Mouse (Mus musculus): ENCODE measurements around the gene Pbrm1. TPM values are rescaled to one million over a fixed set of nuclear protein-coding genes. Genes with fewer than 3 reads are reported as not detected.

Gene Pbrm1
- total RNA-seq (2021) = 49.9 and 66.0 TPM in 2 replicates
- long read RNA-seq, partial matches to known transcripts = 6 of 12 reads
- long read RNA-seq, other reads (novel, unspliced or antisense) = 6 of 12 reads

GRCm38 (mm10) chr14:31018860-31019291 lies at the start of gene Pbrm1, which contains the start of gene Gnl3:
TSS of gene Pbrm1 (plus strand) at chr14:31019138.
TSS of gene Gnl3 (minus strand) at chr14:31019152.
- peak; percentile 98 for DNase-seq

- peak; percentile 16 for DNase-seq
Measured at GRCm38 (mm10) chr14:30974204-30974603, 44.7 kb upstream of the Pbrm1 start.

DNA sequence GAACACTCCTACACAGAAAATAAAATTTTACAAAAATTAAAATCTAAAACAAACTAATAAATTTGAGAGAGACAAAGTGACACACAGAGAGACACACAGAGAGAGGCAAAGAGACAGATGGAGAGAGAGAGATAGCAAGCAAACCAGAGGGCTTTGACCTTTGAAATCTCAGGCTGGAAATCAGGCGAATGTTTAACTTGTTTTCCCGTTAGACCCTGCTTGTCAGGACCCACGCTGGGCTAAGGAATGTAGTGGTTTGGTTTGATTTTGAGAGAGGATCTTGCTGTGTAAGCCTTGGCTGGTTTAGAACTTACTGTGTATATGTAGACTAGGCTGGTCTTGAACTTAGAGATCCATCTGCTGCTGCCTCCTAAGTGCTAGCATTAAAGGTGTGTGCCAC lies 42.7 kb upstream of the Pbrm1 start:
- no peak for DNase-seq

GRCm38 (mm10) chr14:30996417-30996816 lies 22.5 kb upstream of the Pbrm1 start:
- no peak for DNase-seq

DNA sequence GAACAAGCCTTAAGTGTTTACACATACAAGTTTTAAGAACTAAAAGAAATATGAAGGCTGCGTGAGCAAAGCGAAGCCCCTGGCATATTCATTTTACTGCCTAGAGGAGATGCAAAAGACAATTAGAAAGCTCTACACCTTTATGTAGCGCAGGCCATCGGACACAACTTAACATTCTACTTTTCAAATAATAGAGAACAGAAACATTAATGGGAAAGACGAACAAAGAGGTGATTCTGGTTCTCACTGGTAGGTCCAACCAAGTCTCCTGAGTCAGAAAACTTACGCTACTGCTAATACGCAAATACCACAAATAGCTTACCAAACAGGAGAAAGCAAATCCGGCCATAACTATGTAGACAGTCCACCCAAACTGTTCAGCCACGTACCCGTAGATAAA lies 18.6 kb upstream of the Pbrm1 start:
- no peak for DNase-seq

GRCm38 (mm10) chr14:31000816-31001306 lies 18.1 kb upstream of the Pbrm1 start:
- DNase-seq = no peak

DNA sequence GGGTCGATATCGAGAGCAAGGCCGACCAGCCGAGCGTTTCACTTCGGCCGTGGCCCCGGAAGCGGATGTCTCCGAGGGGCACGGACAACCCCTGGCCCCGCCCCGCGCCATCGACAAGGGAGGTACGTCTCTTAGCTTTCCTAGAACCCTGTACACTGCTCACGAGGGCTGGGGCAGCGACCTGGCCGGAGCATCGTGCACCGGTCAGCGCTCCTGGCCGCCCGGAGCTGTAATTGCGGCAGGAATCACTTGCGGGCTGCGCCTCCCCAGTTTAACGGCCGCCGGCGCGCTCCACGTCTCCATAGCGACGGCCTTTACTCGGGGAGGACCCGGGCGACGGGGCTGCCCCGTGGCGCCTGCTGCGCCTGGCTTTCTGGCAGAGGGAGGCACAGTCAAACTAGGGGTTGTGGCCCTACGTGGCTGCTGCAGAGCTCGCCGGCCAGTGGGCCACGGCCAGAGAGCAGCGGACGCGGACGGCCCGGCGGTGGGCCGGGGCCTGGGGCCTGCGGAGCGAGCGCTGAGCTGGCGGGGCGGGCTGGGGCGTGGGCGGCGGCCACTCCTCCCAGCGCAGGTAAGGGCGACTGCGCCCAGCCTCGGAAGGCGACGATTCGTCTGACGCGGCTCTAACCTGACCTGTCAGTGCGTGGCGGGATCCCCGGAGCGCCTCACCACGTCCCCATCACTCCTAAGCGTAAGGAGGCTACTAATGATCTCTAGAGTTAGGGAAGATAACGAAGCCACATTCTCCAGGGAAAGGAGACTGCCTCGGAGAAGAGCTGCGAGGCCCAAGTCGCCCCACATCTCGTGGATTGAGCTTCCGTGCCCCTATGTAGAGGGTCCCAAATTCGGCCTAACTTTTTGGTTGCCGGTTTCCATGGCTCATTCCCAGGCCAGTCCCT lies 17.4 kb upstream of the Pbrm1 start, which contains the start of the genes Glt8d1 and Spcs1:
Glt8d1 (plus strand) TSS at position 94 of the 899 bp plus-strand sequence.
Spcs1 (minus strand) TSS at position 366 of the 899 bp plus-strand sequence.
- DNase-seq = peak; percentile 90

DNA sequence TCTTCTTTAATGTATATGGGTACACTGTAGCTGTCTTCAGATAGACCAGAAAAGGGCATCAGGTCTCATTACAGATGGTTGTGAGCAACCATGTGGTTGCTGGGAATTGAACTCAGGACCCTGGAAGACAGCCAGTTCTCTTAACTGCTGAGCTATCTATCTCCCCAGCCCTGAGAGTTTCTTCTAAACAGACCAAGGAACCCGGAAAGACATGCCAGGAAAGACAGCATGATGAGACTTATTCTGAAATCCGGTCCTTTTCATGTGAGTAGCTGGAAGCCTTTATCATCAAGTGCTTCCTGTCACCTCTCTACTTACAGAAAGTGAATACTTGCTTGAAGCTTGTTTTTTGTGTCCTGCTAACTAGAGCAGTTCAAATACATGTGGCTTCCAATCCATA lies 14.4 kb upstream of the Pbrm1 start:
- no peak for DNase-seq

GRCm38 (mm10) chr14:31006779-31007178 lies 12.2 kb upstream of the Pbrm1 start:
- DNase-seq = no peak

DNA sequence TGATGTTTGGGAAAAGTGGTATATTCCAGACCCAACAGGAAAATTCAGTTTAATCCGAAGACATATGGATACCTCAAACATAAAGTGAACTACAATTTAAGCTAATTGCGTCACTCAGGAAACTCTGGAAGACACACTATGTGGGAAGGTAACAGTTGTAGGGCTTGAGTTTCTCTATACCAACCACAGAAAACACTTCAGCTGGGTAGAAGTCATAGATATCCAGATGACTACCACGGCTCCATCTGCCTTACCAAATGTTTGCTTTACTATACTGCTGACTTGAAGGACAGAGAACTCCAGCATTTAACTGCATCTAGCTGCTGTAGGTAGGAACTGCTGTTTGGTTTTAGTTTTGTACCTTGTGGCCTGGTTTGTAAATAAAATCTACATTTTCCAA lies 7.3 kb upstream of the Pbrm1 start:
- DNase-seq = no peak

- DNase-seq = no peak
Measured at GRCm38 (mm10) chr14:31013928-31014327, 5.0 kb upstream of the Pbrm1 start.

- DNase-seq = no peak
Measured at GRCm38 (mm10) chr14:31016063-31016462, 2.9 kb upstream of the Pbrm1 start.

GRCm38 (mm10) chr14:31017854-31018253 lies 1.1 kb upstream of the Pbrm1 start:
- DNase-seq = peak; percentile 10

GRCm38 (mm10) chr14:31019331-31020205 lies 630 bp downstream of the Pbrm1 start:
- peak; percentile 83 for DNase-seq

DNA sequence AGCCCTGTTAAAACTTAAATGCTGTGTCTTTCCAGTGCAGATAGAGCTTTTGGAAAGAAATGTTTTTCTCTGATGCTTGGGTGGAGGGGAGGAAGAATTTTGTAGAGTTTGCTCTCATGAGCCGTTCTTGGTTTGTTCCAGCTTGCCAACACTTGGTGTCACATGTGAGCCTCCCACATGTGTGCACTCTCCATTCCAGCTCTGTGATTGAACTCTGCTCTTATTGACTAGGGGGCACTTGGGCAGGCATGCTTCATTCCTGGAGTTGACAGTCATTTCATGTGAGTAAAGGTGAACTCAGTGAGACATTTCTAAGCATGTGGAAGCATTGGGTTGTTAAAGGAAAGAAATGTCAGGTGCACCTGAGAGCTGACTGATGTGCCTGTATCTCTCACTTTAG lies 3.6 kb downstream of the Pbrm1 start:
- no peak for DNase-seq

- no peak for DNase-seq
Measured at GRCm38 (mm10) chr14:31025785-31026184, 6.8 kb downstream of the Pbrm1 start.

- DNase-seq = no peak
Measured at GRCm38 (mm10) chr14:31045296-31045695, 26.4 kb downstream of the Pbrm1 start.

GRCm38 (mm10) chr14:31045817-31046216 lies 26.9 kb downstream of the Pbrm1 start:
- no peak for DNase-seq

- DNase-seq = no peak
Measured at GRCm38 (mm10) chr14:31062277-31062676, 43.3 kb downstream of the Pbrm1 start.

GRCm38 (mm10) chr14:31069086-31069733 lies 50.3 kb downstream of the Pbrm1 start:
- DNase-seq = no peak

DNA sequence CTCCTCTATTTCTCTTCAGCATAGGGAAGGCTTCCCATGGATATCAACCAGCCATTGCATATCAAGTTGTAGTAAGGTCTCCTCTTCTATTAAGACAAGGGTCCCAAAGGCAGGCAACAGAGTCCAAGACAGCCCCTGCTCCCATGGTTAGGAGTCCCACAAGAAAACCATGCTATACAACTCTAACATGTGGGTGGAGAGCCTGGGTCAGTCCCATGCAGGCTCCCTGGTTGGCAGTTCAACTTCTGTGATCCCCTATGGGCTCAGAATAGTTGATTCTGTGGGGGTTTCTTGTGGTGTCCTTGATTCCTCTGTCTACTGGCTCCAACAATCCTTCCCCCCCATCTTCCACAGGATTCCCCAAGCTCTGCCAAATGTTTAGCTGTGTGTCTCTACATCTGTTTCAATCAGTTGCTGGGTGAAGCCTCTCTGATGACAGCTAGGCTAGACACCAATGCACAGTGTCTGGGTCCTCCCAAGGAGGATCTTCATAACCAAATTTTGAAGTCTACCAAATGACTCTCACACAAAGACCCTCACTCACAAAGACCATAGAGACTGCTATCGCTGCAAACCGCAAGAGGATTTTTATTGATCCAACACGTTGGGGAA lies 59.8 kb downstream of the Pbrm1 start:
- no peak for DNase-seq

All from adrenal gland, postnatal 25 days (tissue).